Mouse (Mus musculus) forebrain, embryonic 11.5 days (tissue): ENCODE results near the gene Hnf1a. TPM values are rescaled to one million over a fixed set of nuclear protein-coding genes. Genes with fewer than 3 reads are reported as not detected.

Experiments used
- ATAC-seq: fragments of 200-750 bp; cut with Nextera tagmentation; replicated peaks from 2 replicates; pipeline ENCODE4 v1.8.0; 2017; ENCODE audit warnings: moderate TSS enrichment; ENCODE audit not compliant: low FRiP score
- DNase-seq: peaks from one replicate; pipeline ENCODE4 v3.0.0-alpha.2; 2017; ENCODE audit warnings: low spot score
- H3K27ac ChIP-seq: fragments of 300-500 bp; sonication (generic); 2 replicates; pipeline ENCODE4 v1.5.1; 2014; ENCODE audit warnings: low read depth, low read length
- H3K27me3 ChIP-seq: fragments of 300-500 bp; sonication (generic); 2 replicates; pipeline ENCODE4 v1.6.1; 2014; ENCODE audit warnings: mild to moderate bottlenecking, low read length, mixed read lengths; ENCODE audit not compliant: control insufficient read depth, insufficient read depth
- H3K36me3 ChIP-seq: fragments of 300-500 bp; sonication (generic); 2 replicates; pipeline ENCODE4 v1.6.1; 2014; ENCODE audit warnings: mild to moderate bottlenecking, low read length, moderate library complexity, mixed read lengths; ENCODE audit not compliant: control insufficient read depth, insufficient read depth
- H3K4me1 ChIP-seq: fragments of 300-500 bp; sonication (generic); replicated peaks from 2 replicates; pipeline ENCODE4 v1.6.1; 2014; ENCODE audit warnings: low read length, mixed read lengths; ENCODE audit not compliant: control insufficient read depth, insufficient read depth
- H3K4me2 ChIP-seq: fragments of 300-500 bp; sonication (generic); 2 replicates; pipeline ENCODE4 v1.6.1; 2014; ENCODE audit warnings: low read depth, mild to moderate bottlenecking, low read length, moderate library complexity, mixed read lengths; ENCODE audit not compliant: severe bottlenecking
- H3K4me3 ChIP-seq: fragments of 300-500 bp; sonication (generic); 2 replicates; pipeline ENCODE4 v1.5.1; 2014; ENCODE audit warnings: low read depth, low read length
- H3K9ac ChIP-seq: fragments of 300-500 bp; sonication (generic); 2 replicates; pipeline ENCODE4 v1.6.1; 2014; ENCODE audit warnings: low read length
- H3K9me3 ChIP-seq: fragments of 300-500 bp; sonication (generic); 2 replicates; pipeline ENCODE4 v1.6.1; 2016; ENCODE audit warnings: low read length, mixed read lengths; ENCODE audit not compliant: control insufficient read depth
- WGBS: fragments of 180-500 bp; shearing (Covaris S2); extraction: QIAGEN DNeasy Blood & Tissue Kit; methylation state at CpG from one replicate; pipeline ENCODE4 v1.1.7; 2014; 5-methylcytosine and 5-hydroxymethylcytosine counted together
- polyA plus RNA-seq: library from polyadenylated mRNA; unstranded; fragments of >200 nt; fragmentation: Nextera tagmentation; extraction: Ambion mirVana; gene quantifications from 2 replicates; pipeline ENCODE4 v1.2.1, GENCODE M21; 2014

The Hnf1a gene
- polyA plus RNA-seq, 1 experiment from 2014 or later = not detected

GRCm38 (mm10) chr5:114976935-114977334 is 6.0 kb upstream of the Hnf1a start:
- no peak overlapping the region for H3K9ac ChIP-seq
- ATAC-seq (no peak), DNase-seq (no peak)
- no peak overlapping the region for H3K4me2 ChIP-seq
- no peak overlapping the region for H3K27ac ChIP-seq
- no peaks in the 10 kb centered on the region for H3K36me3 ChIP-seq
- H3K4me3 ChIP-seq = no peak overlapping the region
- H3K4me1 ChIP-seq = peaks cover 3% of the 10 kb centered on the region; the same call in 1 of the 2 replicates
- H3K9me3 ChIP-seq = no peaks in the 10 kb centered on the region
- no peaks in the 10 kb centered on the region for H3K27me3 ChIP-seq

DNA sequence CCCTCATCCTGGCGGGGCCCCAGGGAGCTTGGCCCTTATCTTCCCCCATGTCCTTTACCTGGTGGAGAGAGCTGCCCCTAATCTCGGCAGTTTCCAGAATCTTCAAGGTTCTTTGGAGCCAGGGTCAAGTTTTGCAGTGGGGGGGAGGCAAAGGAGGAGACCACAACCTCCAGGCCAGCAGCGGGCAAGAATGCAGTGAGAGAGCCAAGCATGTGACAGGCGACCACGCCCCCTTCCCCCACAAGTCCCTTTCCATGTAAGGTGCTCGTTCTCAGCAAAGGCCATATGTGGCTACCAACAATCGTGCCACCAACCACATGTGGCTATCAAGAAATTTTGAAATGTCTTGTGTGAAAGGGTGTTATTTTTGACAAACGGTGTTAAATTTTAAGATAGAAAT is 2.2 kb upstream of the Hnf1a start:
- Histone ChIP-seq H3K4me1 (peaks cover 5% of the 10 kb centered on the region; the same call in 1 of the 2 replicates), H3K36me3 (no peaks in the 10 kb centered on the region), H3K9ac (no peak overlapping the region), H3K27ac (no peak overlapping the region), H3K27me3 (peaks cover 2% of the 10 kb centered on the region; the same call in 1 of the 2 replicates), H3K9me3 (no peaks in the 10 kb centered on the region), H3K4me3 (no peak overlapping the region), H3K4me2 (no peak overlapping the region)
- ATAC-seq = no peak
- 83% methylated on average over 8 of the region's 8 CpGs for WGBS
- DNase-seq = peak; percentile 19

- no peak overlapping the region for H3K4me2 ChIP-seq
- H3K4me1 ChIP-seq = peaks cover 5% of the 10 kb centered on the region; the same call in 1 of the 2 replicates
- H3K36me3 ChIP-seq = no peaks in the 10 kb centered on the region
- no peak overlapping the region for H3K4me3 ChIP-seq
- no peaks in the 10 kb centered on the region for H3K9me3 ChIP-seq
- H3K27me3 ChIP-seq = peaks cover 2% of the 10 kb centered on the region; the same call in 1 of the 2 replicates
- DNase-seq (peak; percentile 28), ATAC-seq (no peak)
- no peak overlapping the region for H3K9ac ChIP-seq
- no peak overlapping the region for H3K27ac ChIP-seq
- WGBS = 89% methylated on average over 9 of the region's 9 CpGs
These were observed 1.3 kb upstream of the Hnf1a start for GRCm38 (mm10) chr5:114972201-114972600.

DNA sequence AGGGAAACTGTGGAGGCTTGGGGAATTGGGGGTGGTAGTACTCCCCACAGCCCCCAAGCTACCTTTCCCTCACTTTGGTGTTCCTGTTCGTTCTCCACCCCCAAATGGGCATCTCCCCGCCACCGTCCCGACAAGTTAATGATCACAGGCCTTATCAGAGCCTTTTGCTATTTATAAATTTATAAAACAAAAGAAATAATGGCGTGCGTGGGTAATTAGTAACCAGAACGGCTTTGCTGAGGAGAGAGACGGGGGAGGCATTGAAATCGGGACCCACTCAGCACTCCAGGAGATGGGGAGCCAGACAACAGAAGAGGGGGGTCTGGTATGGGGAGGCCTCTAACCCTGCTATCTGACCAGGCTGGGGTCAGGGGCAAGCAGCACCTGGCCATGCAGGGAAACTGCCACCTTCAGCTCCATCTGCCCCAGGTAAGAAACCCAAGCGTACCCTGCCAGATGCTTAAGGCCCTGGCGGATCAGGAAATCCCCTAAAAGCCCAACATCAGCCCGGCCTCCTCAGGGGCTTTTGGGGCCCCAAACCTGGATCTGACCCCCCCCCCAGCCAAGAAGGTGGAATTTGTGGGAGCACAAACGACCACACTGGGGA is 1.2 kb downstream of the Hnf1a start:
- Histone ChIP-seq H3K9ac (no peak overlapping the region), H3K4me3 (no peak overlapping the region), H3K9me3 (no peaks in the 10 kb centered on the region), H3K27ac (no peak overlapping the region), H3K27me3 (peaks cover 2% of the 10 kb centered on the region; the same call in 1 of the 2 replicates), H3K36me3 (no peaks in the 10 kb centered on the region), H3K4me1 (peaks cover 5% of the 10 kb centered on the region; the same call in 1 of the 2 replicates), H3K4me2 (no peak overlapping the region)
- ATAC-seq (no peak), DNase-seq (no peak)
- WGBS = 57% methylated on average over 13 of the region's 13 CpGs

GRCm38 (mm10) chr5:114969064-114969463 is 1.8 kb downstream of the Hnf1a start:
- peaks cover 2% of the 10 kb centered on the region; the same call in 1 of the 2 replicates for H3K27me3 ChIP-seq
- 19% methylated on average over 4 of the region's 4 CpGs for WGBS

DNA sequence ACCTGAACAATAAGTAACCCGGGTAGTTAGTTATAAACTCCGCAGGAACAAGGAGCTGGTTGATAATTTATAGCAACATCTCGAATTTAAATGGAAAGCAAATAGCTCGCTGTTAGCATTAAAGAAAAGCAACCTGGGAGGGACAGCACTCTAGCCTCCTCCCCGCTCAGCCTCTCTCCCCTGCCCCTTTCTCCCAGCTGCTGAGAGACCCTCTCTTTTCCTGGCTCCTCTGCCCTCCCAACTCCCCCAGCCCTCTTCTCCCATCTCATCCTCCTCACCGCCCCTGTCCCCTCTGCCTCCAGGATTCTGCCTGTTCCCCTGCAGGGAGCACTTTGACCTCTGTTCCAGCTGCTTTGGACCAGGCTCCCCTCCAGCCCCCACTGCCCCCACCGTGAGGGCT is 2.2 kb downstream of the Hnf1a start:
- ATAC-seq (no peak), DNase-seq (peak; percentile 49)
- H3K4me3 ChIP-seq = no peak overlapping the region
- no peak overlapping the region for H3K27ac ChIP-seq
- no peaks in the 10 kb centered on the region for H3K36me3 ChIP-seq
- no peak overlapping the region for H3K9ac ChIP-seq
- H3K27me3 ChIP-seq = peaks cover 2% of the 10 kb centered on the region; the same call in 1 of the 2 replicates
- no peak overlapping the region for H3K4me2 ChIP-seq
- peaks cover 5% of the 10 kb centered on the region; the same call in 1 of the 2 replicates for H3K4me1 ChIP-seq
- H3K9me3 ChIP-seq = no peaks in the 10 kb centered on the region
- WGBS = 24% methylated on average over 7 of the region's 7 CpGs

More at GRCm38 (mm10) chr5:114969064-114969463, 1.8 kb downstream of the Hnf1a start:
- no peaks in the 10 kb centered on the region for H3K9me3 ChIP-seq
- no peak for DNase-seq
- ATAC-seq = no peak
- H3K4me3 ChIP-seq = no peak overlapping the region
- H3K4me2 ChIP-seq = no peak overlapping the region
- no peak overlapping the region for H3K27ac ChIP-seq
- peaks cover 5% of the 10 kb centered on the region; the same call in 1 of the 2 replicates for H3K4me1 ChIP-seq
- no peak overlapping the region for H3K9ac ChIP-seq
- no peaks in the 10 kb centered on the region for H3K36me3 ChIP-seq

DNA sequence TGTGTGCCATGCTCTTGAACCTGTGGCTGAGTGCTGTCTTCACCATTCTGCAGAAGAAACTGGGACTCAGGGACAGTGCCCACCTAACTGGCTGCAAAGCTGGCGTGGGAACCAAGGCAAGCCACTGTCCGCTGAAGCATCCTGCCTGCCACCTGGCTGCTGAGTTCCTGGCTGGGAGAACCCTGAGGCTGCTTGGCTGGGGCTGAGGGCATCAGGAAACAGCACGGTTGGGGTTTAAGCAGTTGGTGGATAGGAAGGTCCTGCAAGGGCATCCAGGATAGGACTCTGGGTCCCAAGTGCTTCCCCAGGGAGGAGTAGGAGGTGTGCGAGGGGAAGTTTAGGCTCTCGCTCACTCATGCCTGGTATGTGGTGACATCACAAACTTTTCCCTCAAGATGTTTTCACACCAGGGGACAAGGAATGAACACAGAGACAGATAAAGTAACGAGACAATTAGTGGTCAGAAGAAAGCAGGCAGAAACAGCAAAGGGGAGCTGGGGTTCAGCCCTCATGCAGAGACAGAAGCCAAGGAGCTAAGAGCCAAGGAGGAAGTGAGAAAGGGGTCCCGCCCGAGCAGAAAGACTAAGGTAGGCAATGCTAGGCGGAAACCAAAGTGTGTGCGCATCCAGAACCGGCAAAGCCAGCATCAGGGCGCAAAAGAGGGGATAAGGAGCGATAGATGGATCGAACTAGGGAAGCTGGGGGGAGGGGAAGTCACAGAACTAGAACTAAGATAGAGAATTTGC is 3.2 kb downstream of the Hnf1a start:
- Histone ChIP-seq H3K27ac (no peak overlapping the region), H3K4me3 (no peak overlapping the region), H3K36me3 (no peaks in the 10 kb centered on the region), H3K9me3 (no peaks in the 10 kb centered on the region), H3K4me1 (peaks cover 5% of the 10 kb centered on the region; the same call in 1 of the 2 replicates), H3K4me2 (no peak overlapping the region), H3K9ac (no peak overlapping the region), H3K27me3 (peaks cover 2% of the 10 kb centered on the region; the same call in 1 of the 2 replicates)
- no peak for ATAC-seq
- 47% methylated on average over 14 of the region's 14 CpGs for WGBS
- DNase-seq = peak; percentile 35

DNA sequence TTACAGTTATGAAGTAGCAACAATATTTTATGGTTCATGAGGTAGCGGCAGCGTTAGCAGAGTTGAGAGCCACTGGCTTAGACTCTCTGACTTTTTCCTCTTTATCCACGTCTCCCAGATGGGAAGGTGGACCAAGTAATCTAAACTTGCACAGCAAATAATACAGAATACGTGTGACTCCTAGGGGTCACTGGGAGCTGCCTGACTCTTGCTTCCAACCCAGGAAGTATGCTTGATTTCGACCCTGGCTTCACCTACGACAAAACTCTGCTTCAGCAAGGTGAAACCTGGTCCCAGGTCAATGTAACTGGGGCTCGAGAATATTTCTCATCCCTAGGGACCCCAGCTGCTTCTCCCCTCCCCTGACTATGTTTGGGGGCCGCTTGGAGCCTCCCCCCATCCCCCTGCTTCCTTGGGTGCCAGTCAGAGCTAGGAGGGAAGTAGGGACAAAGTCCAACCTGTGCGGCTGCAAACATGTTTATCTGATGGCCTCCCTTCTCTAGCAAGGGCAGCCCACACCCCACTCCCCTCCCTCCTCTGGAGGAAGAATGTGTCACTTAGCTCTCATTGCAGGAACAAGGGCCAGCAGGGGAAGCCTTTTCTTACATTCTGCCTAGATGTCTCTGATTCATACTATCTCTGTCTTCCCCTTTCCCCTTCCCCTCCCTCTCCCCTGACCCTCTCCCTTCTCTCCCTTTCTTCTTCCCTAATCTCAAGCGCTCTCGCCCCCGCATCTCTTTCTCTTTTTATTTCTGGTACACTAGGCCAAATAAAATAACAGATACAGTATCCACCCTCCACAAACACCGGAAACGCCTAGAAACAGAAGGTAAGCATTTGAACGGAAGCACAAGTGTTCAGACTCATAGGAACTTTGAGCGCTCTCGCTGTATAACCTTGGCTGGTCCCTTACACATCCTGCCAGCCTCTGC is 5.7 kb downstream of the Hnf1a start:
- no peak for DNase-seq
- Histone ChIP-seq H3K4me1 (peaks cover 5% of the 10 kb centered on the region; the same call in 1 of the 2 replicates), H3K4me3 (no peak overlapping the region), H3K9ac (no peak overlapping the region), H3K9me3 (no peaks in the 10 kb centered on the region), H3K27ac (no peak overlapping the region), H3K4me2 (no peak overlapping the region), H3K27me3 (peaks cover 2% of the 10 kb centered on the region; the same call in 1 of the 2 replicates), H3K36me3 (no peaks in the 10 kb centered on the region)
- no peak for ATAC-seq
- 73% methylated on average over 17 of the region's 17 CpGs for WGBS
